7 mouse cellular contexts compared by ENCODE assay signal in the genomic region with DNA sequence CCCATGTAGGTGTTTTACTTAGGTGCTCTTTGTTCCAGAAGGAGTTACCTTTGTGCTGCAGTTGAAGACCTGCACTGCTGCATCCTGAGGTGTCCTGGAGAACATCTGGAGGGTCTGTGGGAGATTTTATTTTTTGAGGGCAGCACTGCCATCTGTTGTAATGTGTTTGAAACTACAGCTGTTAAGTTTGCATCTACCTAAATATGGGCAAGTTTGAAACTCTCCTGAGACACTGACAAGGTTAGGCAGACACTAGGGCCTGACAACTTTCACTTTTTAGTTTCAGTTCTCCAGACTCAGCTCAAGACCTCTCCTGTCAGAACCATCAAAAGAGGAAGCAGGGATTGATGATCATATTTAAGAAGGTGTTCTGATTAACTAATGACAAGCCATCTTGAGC. TPM values are rescaled to one million over a fixed set of nuclear protein-coding genes. Genes with fewer than 3 reads are reported as not detected.
A peak's percentile ranks its signal among the peaks of the same experiment; 100 is the strongest.
DNase-seq lines count a peak whose midpoint lies in the region; ATAC-seq and TF ChIP-seq lines count a peak whose summit lies in the region.

No protein-coding gene starts in this region.

- no peaks in the 10 kb centered on the region for H3K36me3 ChIP-seq in kidney, adult 2 months (ENCODE audit: control insufficient read depth, insufficient read depth, low read length)
- no peaks in the 10 kb centered on the region for H3K36me3 ChIP-seq in kidney, embryonic 16.5 days (ENCODE audit: insufficient read depth, low read length)
- no peaks in the 10 kb centered on the region for H3K36me3 ChIP-seq in CH12.LX (replicated peaks in 1 of 2; ENCODE audit: control insufficient read depth in 1 of 2, insufficient read depth in 1 of 2, low read length in 1 of 2)

- no peaks in the 10 kb centered on the region for H3K27me3 ChIP-seq in kidney, adult 2 months (replicated peaks; ENCODE audit: control insufficient read depth, insufficient read depth, low read length)
- no peaks in the 10 kb centered on the region for H3K27me3 ChIP-seq in kidney, embryonic 16.5 days (ENCODE audit: insufficient read depth, low read length)
- no peaks in the 10 kb centered on the region for H3K27me3 ChIP-seq in CH12.LX (replicated peaks)

- in situ Hi-C loops in CH12.LX (cut with MboI; ENCODE audit: low pct_ligation_motif_present, low pct_unique_long_range_greater_than_20kb, low sequenced_read_pairs): loop anchor here (5.0 kb wide), 1 partner anchor 528 kb away; no protein-coding TSS in a partner anchor

- H3K27ac ChIP-seq in kidney, adult 2 months (ENCODE audit: insufficient read depth, low read depth, low read length): no peak overlapping the region
- H3K27ac ChIP-seq in kidney, embryonic 16.5 days (ENCODE audit: low read length): no peak overlapping the region
- no peak overlapping the region for H3K27ac ChIP-seq in CH12.LX (ENCODE audit: insufficient read depth, low read depth)

- peak; percentile 94 for TF ChIP-seq RAD21 in CH12.LX (IDR thresholded peaks at IDR 0.05; ENCODE audit: low read depth, low read length)

- no peak for ATAC-seq in kidney, embryonic 16.5 days (ENCODE audit: low FRiP score, low TSS enrichment)

- H3K9me3 ChIP-seq in kidney, embryonic 16.5 days (ENCODE audit: low read length): no peaks in the 10 kb centered on the region
- H3K9me3 ChIP-seq in CH12.LX (replicated peaks; ENCODE audit: low read length): no peaks in the 10 kb centered on the region

- no peak overlapping the region for H3K9ac ChIP-seq in kidney, embryonic 16.5 days (replicated peaks; ENCODE audit: low read length)
- H3K9ac ChIP-seq in CH12.LX (ENCODE audit: insufficient read depth, low read depth): no peak overlapping the region

- peak; percentile 49 for DNase-seq in kidney, adult 2 months
- DNase-seq in 416B (ENCODE audit: low read depth) (peak; percentile 68), CH12.LX (ENCODE audit: extremely low read depth) (peak; percentile 92)
- peak; percentile 60 for DNase-seq in forelimb bud, embryonic 11.5 days (ENCODE audit: low read depth, low spot score)
- DNase-seq in mesoderm, embryonic 11.5 days (ENCODE audit: low read depth, low spot score): peak; percentile 64
- no peak for DNase-seq in urinary bladder, postnatal 10 days (ENCODE audit: low spot score)

- no peak overlapping the region for H3K4me3 ChIP-seq in kidney, adult 2 months (ENCODE audit: insufficient read depth, low read depth, low read length)
- H3K4me3 ChIP-seq in kidney, embryonic 16.5 days (ENCODE audit: low read length): no peak overlapping the region
- no peak overlapping the region for H3K4me3 ChIP-seq in CH12.LX (replicated peaks in 1 of 3; ENCODE audit: low read depth in 2 of 3, low read length in 2 of 3, poor library complexity in 1 of 3)

- peaks cover 12% of the 10 kb centered on the region for H3K4me1 ChIP-seq in kidney, adult 2 months (ENCODE audit: control insufficient read depth, insufficient read depth, low read length)
- 0 out of 2 replicates have a peak, but pooled peaks cover 10% of the 10 kb centered on the region for H3K4me1 ChIP-seq in kidney, embryonic 16.5 days (ENCODE audit: insufficient read depth, low read length)
- peaks cover 2 to 13% of the 10 kb centered on the region in 2 experiments; a peak in 2 of 4 replicates for H3K4me1 ChIP-seq in CH12.LX (ENCODE audit: control insufficient read depth in 1 of 2, insufficient read depth in 2 of 2)

- H3K4me2 ChIP-seq in kidney, embryonic 16.5 days (replicated peaks; ENCODE audit: low read depth, low read length): no peak overlapping the region
- H3K4me2 ChIP-seq in CH12.LX (ENCODE audit: insufficient read depth, low read depth, poor library complexity, severe bottlenecking): no peak overlapping the region

- peak; percentile 88 for TF ChIP-seq EP300 in CH12.LX (IDR thresholded peaks at IDR 0.05; ENCODE audit: low read length)

- dilution Hi-C loops in CH12.LX (cut with MboI; ENCODE audit: extremely low pct_ligation_motif_present, extremely low pct_unique_long_range_greater_than_20kb, low sequenced_read_pairs): no loop called here

- TF ChIP-seq POLR2A in kidney, adult 2 months (IDR thresholded peaks at IDR 0.05; ENCODE audit: low read depth, low read length): no peak
- TF ChIP-seq POLR2A in CH12.LX (IDR thresholded peaks at IDR 0.05; ENCODE audit: low read depth, low read length): no peak

- peak; percentile 36 for TF ChIP-seq CTCF in kidney, adult 2 months (conservative IDR thresholded peaks at IDR 0.05; ENCODE audit: insufficient read depth, insufficient read length, low read depth, low read length)
- TF ChIP-seq CTCF in CH12.LX (conservative IDR thresholded peaks at IDR 0.05 in 1 of 2, IDR thresholded peaks at IDR 0.05 in 1 of 2; ENCODE audit: low read depth in 2 of 2, low read length in 2 of 2): peak; percentile 22 to 84; a peak in 2 of 4 replicates

- H3K79me2 ChIP-seq in CH12.LX (replicated peaks; ENCODE audit: control insufficient read depth, extremely low read depth, insufficient read depth, poor library complexity, severe bottlenecking): peaks cover 16% of the 10 kb centered on the region

TF ChIP-seq in CH12.LX, 34 proteins besides CTCF, POLR2A, EP300 and RAD21:
- TF ChIP-seq MAZ (IDR thresholded peaks at IDR 0.05; ENCODE audit: low read depth, low read length) (no peak), BHLHE40 (IDR thresholded peaks at IDR 0.05; ENCODE audit: low read depth, low read length) (peak; percentile 74), CHD1 (IDR thresholded peaks at IDR 0.05; ENCODE audit: low read depth, low read length) (no peak), ELF1 (IDR thresholded peaks at IDR 0.05; ENCODE audit: low read depth, low read length) (no peak), SIN3A (IDR thresholded peaks at IDR 0.05; ENCODE audit: low read length) (peak; percentile 48; the same call in 1 of the 2 replicates), NRF1 (IDR thresholded peaks at IDR 0.05; ENCODE audit: low read depth, low read length) (no peak), PAX5 (IDR thresholded peaks at IDR 0.05; ENCODE audit: low read length) (no peak), KAT2A (IDR thresholded peaks at IDR 0.05; ENCODE audit: insufficient replicate concordance, low read length) (no peak), MYC (IDR thresholded peaks at IDR 0.05; ENCODE audit: low read depth, low read length) (no peak), GABPA (IDR thresholded peaks at IDR 0.05; ENCODE audit: insufficient replicate concordance, low read depth, low read length) (no peak), USF1 (IDR thresholded peaks at IDR 0.05; ENCODE audit: low read depth, low read length) (no peak), TBP (conservative IDR thresholded peaks at IDR 0.05; ENCODE audit: low read depth, low read length) (no peak), JUND (conservative IDR thresholded peaks at IDR 0.05; ENCODE audit: low read depth, low read length) (no peak), E2F4 (IDR thresholded peaks at IDR 0.05; ENCODE audit: insufficient replicate concordance, low read depth, low read length) (0 out of 2 replicates have a peak, but pooled peaks have one; percentile 55), JUN (IDR thresholded peaks at IDR 0.05; ENCODE audit: insufficient read depth, low read depth, low read length) (no peak), TCF12 (IDR thresholded peaks at IDR 0.05; ENCODE audit: low read depth, low read length) (0 out of 2 replicates have a peak, but pooled peaks have one; percentile 37), ETS1 (conservative IDR thresholded peaks at IDR 0.05; ENCODE audit: low read depth, low read length) (peak; percentile 76), POLR2AphosphoS2 (IDR thresholded peaks at IDR 0.05; ENCODE audit: low read depth, low read length) (no peak), SMC3 (IDR thresholded peaks at IDR 0.05; ENCODE audit: low read depth, low read length) (peak; percentile 91), IRF4 (IDR thresholded peaks at IDR 0.05; ENCODE audit: low read depth, low read length) (peak; percentile 97), MAX (IDR thresholded peaks at IDR 0.05; ENCODE audit: low read length) (no peak), ZKSCAN1 (IDR thresholded peaks at IDR 0.05; ENCODE audit: borderline replicate concordance, low read depth, low read length) (no peak), MXI1 (IDR thresholded peaks at IDR 0.05; ENCODE audit: low read depth, low read length) (no peak), ZC3H11A (IDR thresholded peaks at IDR 0.05; ENCODE audit: low read depth, low read length) (peak; percentile 77), ZNF384 (IDR thresholded peaks at IDR 0.05; ENCODE audit: low read depth, low read length) (no peak), MEF2A (IDR thresholded peaks at IDR 0.05; ENCODE audit: borderline replicate concordance, low read depth, low read length) (peak; percentile 48; the same call in 1 of the 2 replicates), HCFC1 (IDR thresholded peaks at IDR 0.05; ENCODE audit: low read depth, low read length) (no peak; the same call in 1 of the 2 replicates), NELFE (IDR thresholded peaks at IDR 0.05; ENCODE audit: low read depth, low read length) (no peak), MAFK (IDR thresholded peaks at IDR 0.05; ENCODE audit: insufficient replicate concordance, low read length) (no peak), ZMIZ1 (IDR thresholded peaks at IDR 0.05; ENCODE audit: low read depth, low read length) (no peak), UBTF (IDR thresholded peaks at IDR 0.05; ENCODE audit: low read depth, low read length) (no peak), CHD2 (IDR thresholded peaks at IDR 0.05; ENCODE audit: low read length) (no peak), USF2 (conservative IDR thresholded peaks at IDR 0.05; ENCODE audit: low read depth, low read length) (no peak), RCOR1 (conservative IDR thresholded peaks at IDR 0.05; ENCODE audit: low read depth, low read length) (no peak)

RNA-seq across cellular contexts. Expression of gene Arl4a, which starts 2.2 kb away (rescaled TPM):
- polyA plus RNA-seq in kidney, adult 2 months (2012; rRNA removed): 11.6 and 12.4 TPM in 2 replicates
- polyA plus RNA-seq in kidney, embryonic 16.5 days (2015; fragmentation: Nextera tagmentation; extraction: Ambion mirVana): 46.4 and 47.0 TPM in 2 replicates
- total RNA-seq in CH12.LX (2012; rRNA removed) (24.7 and 25.4 TPM in 2 replicates), CH12.LX (2014; rRNA removed) (24.6 and 28.7 TPM in 2 replicates)
- polyA plus RNA-seq in CH12.LX (2012; ENCODE audit: insufficient read length, low read depth): 24.3 and 25.4 TPM in 2 replicates
